7 mouse cellular contexts compared by ENCODE assay signal in genomic region chr11:11686569-11687051, GRCm38 (mm10). TPM values are rescaled to one million over a fixed set of nuclear protein-coding genes. Genes with fewer than 3 reads are reported as not detected.
DNase-seq lines count a peak whose midpoint lies in the region; ATAC-seq and TF ChIP-seq lines count a peak whose summit lies in the region.

No protein-coding gene starts in this region.

- WGBS in forebrain, embryonic 10.5 days = 12% methylated on average over 16 of the region's 16 CpGs
- WGBS in liver, embryonic 11.5 days = 6% methylated on average over 16 of the region's 16 CpGs

- H3K4me3 ChIP-seq in testis, adult 2 months (ENCODE audit: control insufficient read depth, low read depth, low read length) = peak overlapping the region; percentile 73; the same call in 1 of the 2 replicates
- H3K4me3 ChIP-seq in forebrain, embryonic 10.5 days = peak overlapping the region; percentile 77
- H3K4me3 ChIP-seq in liver, embryonic 11.5 days (ENCODE audit: low read depth, low read length) = peak overlapping the region; percentile 90

- H3K4me2 ChIP-seq in liver, embryonic 11.5 days = peak overlapping the region; percentile 88

- no peaks in the 10 kb centered on the region for H3K27me3 ChIP-seq in testis, adult 2 months (ENCODE audit: control insufficient read depth, insufficient read depth, low read length)
- H3K27me3 ChIP-seq in forebrain, embryonic 10.5 days (ENCODE audit: poor library complexity, severe bottlenecking) = peaks cover 74% of the 10 kb centered on the region
- peaks cover 24% of the 10 kb centered on the region for H3K27me3 ChIP-seq in liver, embryonic 11.5 days (replicated peaks; ENCODE audit: control insufficient read depth, insufficient read depth, low read length)

- TF ChIP-seq CTCF in testis, adult 2 months (IDR thresholded peaks at IDR 0.05; ENCODE audit: control insufficient read depth, insufficient read depth, insufficient replicate concordance, low read depth, low read length) = no peak

- no peak for ATAC-seq in liver, embryonic 11.5 days (replicated peaks; ENCODE audit: low FRiP score)

- no peak for TF ChIP-seq POLR2A in testis, adult 2 months (IDR thresholded peaks at IDR 0.05; ENCODE audit: control insufficient read depth, low read depth, low read length)

- peak overlapping the region; percentile 96 for H3K9ac ChIP-seq in liver, embryonic 11.5 days (ENCODE audit: low read depth, low read length)

- H3K36me3 ChIP-seq in testis, adult 2 months (ENCODE audit: control insufficient read depth, insufficient read depth, low read length) = no peaks in the 10 kb centered on the region
- H3K36me3 ChIP-seq in forebrain, embryonic 10.5 days (replicated peaks) = no peaks in the 10 kb centered on the region
- H3K36me3 ChIP-seq in liver, embryonic 11.5 days (ENCODE audit: control insufficient read depth, insufficient read depth, low read length) = no peaks in the 10 kb centered on the region

- no peak overlapping the region for H3K27ac ChIP-seq in testis, adult 2 months (ENCODE audit: control insufficient read depth, insufficient read depth, low read depth, low read length)
- H3K27ac ChIP-seq in forebrain, embryonic 10.5 days = peak overlapping the region; percentile 85; the same call in 1 of the 2 replicates
- peak overlapping the region; percentile 95 for H3K27ac ChIP-seq in liver, embryonic 11.5 days (ENCODE audit: low read depth, low read length)

- DNase-seq in testis, postnatal 14 days (ENCODE audit: low spot score) = no peak
- no peak for DNase-seq in forebrain, embryonic 10.5 days (ENCODE audit: extremely low spot score, low spot score)
- DNase-seq in liver, embryonic 11.5 days (ENCODE audit: low spot score) = no peak
- peak; percentile 51 to 76 for DNase-seq in spleen, postnatal 4 days (ENCODE audit: low spot score in 2 of 2)
- no peak for DNase-seq in left cerebral cortex, adult 9 months (ENCODE audit: low spot score in 2 of 2)
- no peak for DNase-seq in layer of hippocampus, adult 11-12 months (ENCODE audit: low spot score)

- H3K4me1 ChIP-seq in testis, adult 2 months (ENCODE audit: control insufficient read depth, insufficient read depth, low read length) = peaks cover 13% of the 10 kb centered on the region
- H3K4me1 ChIP-seq in forebrain, embryonic 10.5 days = peaks cover 21% of the 10 kb centered on the region
- peaks cover 18% of the 10 kb centered on the region for H3K4me1 ChIP-seq in liver, embryonic 11.5 days (replicated peaks; ENCODE audit: control insufficient read depth, insufficient read depth, low read length)

- H3K9me3 ChIP-seq in forebrain, embryonic 10.5 days = no peaks in the 10 kb centered on the region
- H3K9me3 ChIP-seq in liver, embryonic 11.5 days (ENCODE audit: control insufficient read depth, low read length) = no peaks in the 10 kb centered on the region

RNA-seq across cellular contexts. Expression of gene Ikzf1, which starts 1.8 kb away (rescaled TPM):
- 0.48 and 1.7 TPM in 2 replicates for polyA plus RNA-seq in testis, adult 2 months (2012; rRNA removed)
- 3.0 and 4.2 TPM in 2 replicates for polyA plus RNA-seq in forebrain, embryonic 10.5 days (2016; fragmentation: Nextera tagmentation; extraction: Ambion mirVana)
- 105 and 120 TPM in 2 replicates for polyA plus RNA-seq in liver, embryonic 11.5 days (2014; fragmentation: Nextera tagmentation; extraction: Ambion mirVana)

RNA-seq across cellular contexts. Expression of gene 4930512M02Rik, which starts 59.0 kb away (rescaled TPM):
- 1.5 and 1.7 TPM in 2 replicates for polyA plus RNA-seq in testis, adult 2 months (2012; rRNA removed)
- not detected in 2 replicates for polyA plus RNA-seq in forebrain, embryonic 10.5 days (2016; fragmentation: Nextera tagmentation; extraction: Ambion mirVana)
- polyA plus RNA-seq in liver, embryonic 11.5 days (2014; fragmentation: Nextera tagmentation; extraction: Ambion mirVana) = not detected in 2 replicates

Comparison
In these comparisons a context has a peak if more than half of its experiments do, and no peak if none do; other contexts are left out.
1. DNase-seq: peak in spleen, postnatal 4 days (2 of 2); none in testis, postnatal 14 days (single experiment), forebrain, embryonic 10.5 days (single experiment), liver, embryonic 11.5 days (single experiment), left cerebral cortex, adult 9 months (0 of 2) and layer of hippocampus, adult 11-12 months (single experiment).
2. RNA of gene Ikzf1, which starts 1.8 kb away (polyA plus RNA-seq): 105 to 120 TPM in liver, embryonic 11.5 days; 3.0 to 4.2 TPM in forebrain, embryonic 10.5 days and 0.48 to 1.7 TPM in testis, adult 2 months; every median in the first group is over 10 times any median in the second.
3. Peak in every context shown above with its lines, with median percentiles within 50 percentile points of each other: H3K4me3 ChIP-seq.